Mouse (Mus musculus) neural tube, embryonic 15.5 days (tissue): ENCODE data around the gene Tusc1. TPM values are rescaled to one million over a fixed set of nuclear protein-coding genes. Genes with fewer than 3 reads are reported as not detected.

Experiments
- ATAC-seq: fragments of 200-750 bp; cut with Nextera tagmentation; 2 replicates; pipeline ENCODE4 v1.8.0; 2017; ENCODE audit warnings: mild to moderate bottlenecking, moderate TSS enrichment, moderate library complexity; ENCODE audit not compliant: low FRiP score
- H3K27ac ChIP-seq: fragments of 300-500 bp; sonication (generic); replicated peaks from 2 replicates; pipeline ENCODE4 v1.5.1; 2015; ENCODE audit warnings: mild to moderate bottlenecking, inconsistent platforms
- H3K27me3 ChIP-seq: fragments of 300-500 bp; sonication (generic); replicated peaks from 2 replicates; pipeline ENCODE4 v1.6.1; 2015; ENCODE audit warnings: inconsistent platforms
- H3K36me3 ChIP-seq: fragments of 300-500 bp; sonication (generic); 2 replicates; pipeline ENCODE4 v1.6.1; 2015; ENCODE audit warnings: inconsistent platforms
- H3K4me1 ChIP-seq: fragments of 300-500 bp; sonication (generic); 2 replicates; pipeline ENCODE4 v1.6.1; 2015; ENCODE audit warnings: inconsistent platforms
- H3K4me2 ChIP-seq: fragments of 300-500 bp; sonication (generic); 2 replicates; pipeline ENCODE4 v1.6.1; 2015; ENCODE audit warnings: inconsistent platforms, mild to moderate bottlenecking, moderate library complexity
- H3K4me3 ChIP-seq: fragments of 300-500 bp; sonication (generic); replicated peaks from 2 replicates; pipeline ENCODE4 v1.5.1; 2015; ENCODE audit warnings: mild to moderate bottlenecking, inconsistent platforms
- H3K9ac ChIP-seq: fragments of 300-500 bp; sonication (generic); replicated peaks from 2 replicates; pipeline ENCODE4 v1.6.1; 2015; ENCODE audit warnings: mild to moderate bottlenecking, inconsistent platforms
- H3K9me3 ChIP-seq: fragments of 300-500 bp; sonication (generic); replicated peaks from 2 replicates; pipeline ENCODE4 v1.6.1; 2016; ENCODE audit warnings: inconsistent platforms
- WGBS: fragments of 180-500 bp; shearing (Covaris S2); methylation state at CpG from one replicate; pipeline ENCODE4 v1.1.7; 2015; ENCODE audit warnings: mixed read lengths; 5-methylcytosine and 5-hydroxymethylcytosine counted together
- polyA plus RNA-seq: library from polyadenylated mRNA; unstranded; fragments of >200 nt; fragmentation: Nextera tagmentation; extraction: Ambion mirVana; gene quantifications from 2 replicates; pipeline ENCODE4 v1.2.1, GENCODE M21; 2015

The Tusc1 gene
- 12.3 and 15.3 TPM in 2 replicates for polyA plus RNA-seq

GRCm38 (mm10) chr4:93335118-93336003 lies at the start of gene Tusc1:
Tusc1 (minus strand) TSS chr4:93335511.
- Histone ChIP-seq H3K4me2 (peak within 1 kb of the TSS; percentile 94), H3K27me3 (no peaks in the 10 kb centered on the region), H3K9ac (peak within 1 kb of the TSS; percentile 95), H3K27ac (peak within 1 kb of the TSS; percentile 96), H3K9me3 (no peaks in the 10 kb centered on the region), H3K36me3 (no peaks in the 10 kb centered on the region), H3K4me3 (peak within 1 kb of the TSS; percentile 80), H3K4me1 (peaks cover 4% of the 10 kb centered on the region; the same call in 1 of the 2 replicates)
- WGBS, result under 1% methylated on average over 93 of the region's 97 CpGs
- peak; percentile 94 for ATAC-seq

- 85% methylated on average over 2 of the region's 2 CpGs for WGBS
Measured at GRCm38 (mm10) chr4:93352930-93353329, 17.6 kb upstream of the Tusc1 start.

GRCm38 (mm10) chr4:93344357-93344756 lies 9.0 kb upstream of the Tusc1 start:
- H3K27ac ChIP-seq, result no peak overlapping the region
- H3K9ac ChIP-seq, result no peak overlapping the region
- no peaks in the 10 kb centered on the region for H3K27me3 ChIP-seq
- WGBS, result 95% methylated on average over 2 of the region's 2 CpGs
- no peak for ATAC-seq
- no peak overlapping the region for H3K4me2 ChIP-seq
- no peaks in the 10 kb centered on the region for H3K4me1 ChIP-seq
- H3K4me3 ChIP-seq, result no peak overlapping the region
- H3K9me3 ChIP-seq, result no peaks in the 10 kb centered on the region
- H3K36me3 ChIP-seq, result no peaks in the 10 kb centered on the region

More at GRCm38 (mm10) chr4:93352930-93353329, 17.6 kb upstream of the Tusc1 start:
- no peak overlapping the region for H3K9ac ChIP-seq
- no peak for ATAC-seq
- no peak overlapping the region for H3K4me3 ChIP-seq
- no peak overlapping the region for H3K27ac ChIP-seq
- H3K4me1 ChIP-seq, result no peaks in the 10 kb centered on the region
- H3K4me2 ChIP-seq, result no peak overlapping the region
- no peaks in the 10 kb centered on the region for H3K27me3 ChIP-seq
- no peaks in the 10 kb centered on the region for H3K9me3 ChIP-seq
- H3K36me3 ChIP-seq, result no peaks in the 10 kb centered on the region

GRCm38 (mm10) chr4:93341568-93341967 lies 6.3 kb upstream of the Tusc1 start:
- no peak for ATAC-seq
- no peak overlapping the region for H3K27ac ChIP-seq
- no peaks in the 10 kb centered on the region for H3K9me3 ChIP-seq
- no peak overlapping the region for H3K4me2 ChIP-seq
- H3K36me3 ChIP-seq, result no peaks in the 10 kb centered on the region
- no peak overlapping the region for H3K4me3 ChIP-seq
- no peaks in the 10 kb centered on the region for H3K27me3 ChIP-seq
- H3K4me1 ChIP-seq, result no peaks in the 10 kb centered on the region
- no peak overlapping the region for H3K9ac ChIP-seq

GRCm38 (mm10) chr4:93337977-93338376 lies 2.7 kb upstream of the Tusc1 start:
- Histone ChIP-seq H3K4me1 (peaks cover 4% of the 10 kb centered on the region; the same call in 1 of the 2 replicates), H3K9me3 (no peaks in the 10 kb centered on the region), H3K4me3 (no peak overlapping the region), H3K4me2 (no peak overlapping the region), H3K27me3 (no peaks in the 10 kb centered on the region), H3K36me3 (no peaks in the 10 kb centered on the region), H3K9ac (no peak overlapping the region), H3K27ac (no peak overlapping the region)
- 80% methylated on average over 3 of the region's 3 CpGs for WGBS
- ATAC-seq, result no peak

- Histone ChIP-seq H3K27me3 (no peaks in the 10 kb centered on the region), H3K9me3 (no peaks in the 10 kb centered on the region), H3K9ac (peak overlapping the region; percentile 95), H3K27ac (peak overlapping the region; percentile 96), H3K4me3 (peak overlapping the region; percentile 80), H3K4me1 (peaks cover 4% of the 10 kb centered on the region; the same call in 1 of the 2 replicates), H3K4me2 (peak overlapping the region; percentile 94), H3K36me3 (no peaks in the 10 kb centered on the region)
- under 1% methylated on average over 49 of the region's 49 CpGs for WGBS
- ATAC-seq, result peak; percentile 92
Measured at GRCm38 (mm10) chr4:93334636-93335117, 634 bp downstream of the Tusc1 start.

- Histone ChIP-seq H3K4me2 (no peak overlapping the region), H3K27me3 (no peaks in the 10 kb centered on the region), H3K27ac (no peak overlapping the region), H3K9me3 (no peaks in the 10 kb centered on the region), H3K9ac (no peak overlapping the region), H3K4me1 (no peaks in the 10 kb centered on the region), H3K4me3 (no peak overlapping the region), H3K36me3 (no peaks in the 10 kb centered on the region)
- 92% methylated on average over 3 of the region's 3 CpGs for WGBS
- no peak for ATAC-seq
Measured at GRCm38 (mm10) chr4:93307486-93307885, 27.8 kb downstream of the Tusc1 start.

GRCm38 (mm10) chr4:93286065-93286464 lies 49.2 kb downstream of the Tusc1 start:
- Histone ChIP-seq H3K4me3 (no peak overlapping the region), H3K9me3 (no peaks in the 10 kb centered on the region), H3K36me3 (no peaks in the 10 kb centered on the region), H3K4me2 (no peak overlapping the region), H3K9ac (no peak overlapping the region), H3K27ac (no peak overlapping the region), H3K4me1 (no peaks in the 10 kb centered on the region), H3K27me3 (no peaks in the 10 kb centered on the region)
- ATAC-seq, result peak; percentile 55; the same call in 1 of the 2 replicates
- WGBS, result 65% methylated on average over 4 of the region's 4 CpGs
